Mouse (Mus musculus): ENCODE measurements around the gene Abcb6. TPM values are rescaled to one million over a fixed set of nuclear protein-coding genes. Genes with fewer than 3 reads are reported as not detected.

The Abcb6 gene
- polyA plus RNA-seq, 1 experiment from 2014 or later, result 35.2 TPM

DNA sequence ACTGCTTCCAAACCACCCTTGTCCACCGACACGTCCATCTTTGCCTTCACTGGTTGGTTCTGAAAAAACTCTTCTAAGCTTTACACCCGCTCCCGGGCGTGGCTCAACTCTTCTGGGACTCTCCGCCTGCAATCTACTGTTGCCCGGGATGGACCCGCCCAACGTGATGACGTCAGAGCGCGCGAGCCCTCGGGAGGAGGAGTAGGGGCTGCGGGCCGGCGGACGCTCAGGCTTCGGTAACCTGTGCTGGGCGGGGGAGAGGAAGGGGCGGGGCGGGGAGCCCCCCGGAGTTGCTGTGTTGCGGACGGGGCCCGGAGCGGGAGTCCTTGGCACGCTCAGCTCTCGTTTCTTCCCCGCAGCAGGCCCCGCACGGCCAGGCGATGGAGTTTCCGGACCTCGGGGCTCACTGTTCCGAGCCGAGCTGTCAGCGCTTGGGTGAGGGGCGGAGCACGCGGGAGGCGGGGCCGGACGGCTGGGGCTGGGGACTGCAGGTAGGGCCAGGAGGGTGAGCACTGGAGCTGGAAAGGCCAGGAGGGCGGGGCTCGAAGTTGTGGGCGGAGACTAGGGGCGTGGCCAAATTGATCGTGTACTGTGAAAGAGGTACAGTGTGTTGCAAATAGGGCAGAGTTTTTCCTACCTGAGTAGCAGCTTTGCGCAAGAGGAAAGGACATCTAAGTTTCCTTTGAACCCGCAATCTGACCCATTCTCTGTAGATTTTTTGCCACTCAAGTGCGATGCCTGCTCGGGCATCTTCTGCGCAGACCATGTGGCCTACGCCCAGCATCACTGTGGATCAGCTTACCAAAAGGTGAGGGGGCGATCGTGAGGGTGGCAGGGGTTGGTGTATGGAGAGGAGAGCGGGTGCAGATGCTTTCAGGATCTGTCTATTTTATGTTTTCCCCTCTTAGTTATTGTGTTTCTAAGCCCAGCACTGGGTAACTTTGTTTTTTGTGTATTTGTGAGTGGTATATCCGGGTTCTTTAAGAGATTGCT lies 11.4 kb downstream of the Abcb6 start, which contains the start of gene Zfand2b:
Gene Zfand2b, plus strand, starts transcription at position 175 of the 993 bp plus-strand sequence.
- peak within 1 kb of the TSS; percentile 79 for H3K4me2 ChIP-seq
- peak; percentile 99 for ATAC-seq (ENCODE audit: insufficient number of reproducible peaks, insufficient read depth, low FRiP score, low TSS enrichment, low read depth)
- peak within 1 kb of the TSS; percentile 74 for H3K9ac ChIP-seq
- H3K9me3 ChIP-seq, result no peaks in the 10 kb centered on the region
- no peaks in the 10 kb centered on the region for H3K27me3 ChIP-seq
- peaks cover 13% of the 10 kb centered on the region for H3K4me1 ChIP-seq
- peak within 1 kb of the TSS; percentile 72 for H3K4me3 ChIP-seq
- peak within 1 kb of the TSS; percentile 91 for H3K27ac ChIP-seq
- H3K36me3 ChIP-seq, result peaks cover 37% of the 10 kb centered on the region
- WGBS, result under 1% methylated on average over 59 of the region's 59 CpGs

DNA sequence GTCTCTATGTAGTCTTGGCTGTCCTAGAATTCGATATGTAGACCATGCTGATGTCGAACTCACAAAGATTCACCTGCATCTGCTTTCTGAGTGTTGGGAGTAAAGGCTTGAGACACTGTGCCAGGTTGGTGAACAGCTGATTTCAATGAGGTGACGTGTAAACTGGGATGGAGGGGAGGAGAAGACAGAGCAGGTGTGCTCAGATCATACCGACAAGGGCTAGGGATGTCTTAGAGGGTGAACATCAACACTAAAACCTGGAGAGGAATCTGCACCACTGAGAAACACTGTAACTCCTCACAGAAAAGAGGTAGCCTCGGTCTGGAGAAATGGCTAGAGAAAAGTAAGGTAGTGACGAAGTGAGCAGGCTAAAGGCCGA lies 12.1 kb downstream of the Abcb6 start:
- Histone ChIP-seq H3K27ac (peak overlapping the region; percentile 91), H3K36me3 (peaks cover 30% of the 10 kb centered on the region), H3K9me3 (no peaks in the 10 kb centered on the region), H3K27me3 (no peaks in the 10 kb centered on the region), H3K4me1 (peaks cover 13% of the 10 kb centered on the region), H3K9ac (peak overlapping the region; percentile 74), H3K4me2 (peak overlapping the region; percentile 79), H3K4me3 (peak overlapping the region; percentile 72)
- WGBS, result 6% methylated on average over 7 of the region's 7 CpGs
- peak; percentile 22; the same call in 1 of the 2 replicates for ATAC-seq (ENCODE audit: insufficient number of reproducible peaks, insufficient read depth, low FRiP score, low TSS enrichment, low read depth)

DNA sequence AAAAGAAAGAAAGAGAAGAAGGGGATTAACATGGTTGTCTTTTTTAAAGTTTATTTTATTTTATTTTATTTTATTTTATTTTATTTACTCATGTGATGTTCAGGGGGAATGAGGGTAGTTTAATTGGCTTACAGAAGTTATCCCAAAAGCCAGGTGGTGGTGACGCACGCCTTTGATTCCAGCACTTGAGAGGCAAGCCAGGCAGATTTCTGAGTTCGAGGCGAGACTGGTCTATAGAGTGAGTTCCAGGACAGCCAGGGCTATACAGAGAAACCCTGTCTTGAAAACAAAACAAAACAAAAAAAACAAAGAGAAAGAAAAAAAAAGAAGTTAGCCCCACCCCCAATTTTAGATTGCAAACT lies 20.0 kb downstream of the Abcb6 start:
- 83% methylated on average over 4 of the region's 4 CpGs for WGBS
- ATAC-seq (ENCODE audit: insufficient number of reproducible peaks, insufficient read depth, low FRiP score, low TSS enrichment, low read depth), result no peak
- no peaks in the 10 kb centered on the region for H3K27me3 ChIP-seq
- H3K4me1 ChIP-seq, result no peaks in the 10 kb centered on the region
- H3K4me2 ChIP-seq, result no peak overlapping the region
- H3K36me3 ChIP-seq, result no peaks in the 10 kb centered on the region
- no peak overlapping the region for H3K4me3 ChIP-seq
- no peak overlapping the region for H3K27ac ChIP-seq
- H3K9ac ChIP-seq, result no peak overlapping the region
- no peaks in the 10 kb centered on the region for H3K9me3 ChIP-seq

DNA sequence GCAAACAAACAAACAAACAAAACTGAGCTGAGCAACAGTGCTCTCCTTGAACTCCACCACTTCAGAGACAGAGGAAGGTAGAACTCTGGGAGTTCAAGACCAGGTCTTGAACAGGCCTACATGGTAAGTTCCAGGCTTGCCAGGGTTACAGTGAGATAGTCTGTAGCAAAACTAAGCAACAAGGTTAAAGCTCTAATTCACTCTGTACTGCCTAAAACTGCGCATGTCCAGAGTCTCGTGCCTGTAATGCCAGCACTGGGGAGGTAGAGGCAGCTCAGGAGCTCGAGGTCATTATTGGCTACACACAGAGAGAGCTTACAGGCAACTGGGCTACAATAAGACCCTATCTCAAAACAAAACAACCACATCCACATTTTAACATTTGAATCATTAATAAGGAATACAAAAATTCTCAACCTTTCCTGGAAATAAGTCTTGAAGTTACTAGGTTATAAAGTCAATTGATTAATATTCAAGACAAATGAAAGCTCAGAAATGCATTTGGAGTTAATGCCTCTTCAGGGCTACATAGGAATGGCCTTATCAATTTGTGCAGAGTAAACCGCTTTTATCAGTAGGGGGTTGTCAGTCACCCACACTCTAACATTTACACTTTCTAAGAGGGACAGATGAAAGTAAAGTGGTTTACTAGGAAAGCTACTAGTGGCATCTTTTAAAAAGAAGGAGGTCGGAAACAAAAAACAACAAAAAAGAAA lies 20.5 kb downstream of the Abcb6 start:
- no peak overlapping the region for H3K9ac ChIP-seq
- no peak overlapping the region for H3K27ac ChIP-seq
- H3K4me2 ChIP-seq, result no peak overlapping the region
- H3K9me3 ChIP-seq, result no peaks in the 10 kb centered on the region
- no peak for ATAC-seq (ENCODE audit: insufficient number of reproducible peaks, insufficient read depth, low FRiP score, low TSS enrichment, low read depth)
- H3K4me1 ChIP-seq, result no peaks in the 10 kb centered on the region
- no peaks in the 10 kb centered on the region for H3K36me3 ChIP-seq
- WGBS, result 67% methylated on average over 5 of the region's 5 CpGs
- no peaks in the 10 kb centered on the region for H3K27me3 ChIP-seq
- no peak overlapping the region for H3K4me3 ChIP-seq

DNA sequence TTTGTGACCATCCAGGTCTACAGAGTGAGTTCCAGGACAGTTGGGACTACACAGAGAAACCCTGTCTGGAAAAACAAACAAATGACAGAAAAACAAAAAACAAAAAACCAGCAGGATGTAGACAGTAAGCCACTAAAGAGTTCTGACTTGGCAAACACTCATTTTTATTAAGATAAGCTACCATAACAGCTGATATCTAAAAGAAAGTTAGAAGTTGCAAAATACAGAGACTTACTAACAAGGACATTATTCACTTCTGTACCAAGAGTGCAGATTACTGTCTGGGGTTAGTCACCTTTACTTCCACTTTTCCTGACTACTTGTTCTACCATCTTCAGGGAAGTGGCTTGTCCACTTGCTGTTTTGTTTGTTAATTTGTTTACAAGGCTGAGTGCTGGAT lies 21.2 kb downstream of the Abcb6 start:
- H3K9me3 ChIP-seq, result no peaks in the 10 kb centered on the region
- ATAC-seq (ENCODE audit: insufficient number of reproducible peaks, insufficient read depth, low FRiP score, low TSS enrichment, low read depth), result no peak
- H3K36me3 ChIP-seq, result no peaks in the 10 kb centered on the region

DNA sequence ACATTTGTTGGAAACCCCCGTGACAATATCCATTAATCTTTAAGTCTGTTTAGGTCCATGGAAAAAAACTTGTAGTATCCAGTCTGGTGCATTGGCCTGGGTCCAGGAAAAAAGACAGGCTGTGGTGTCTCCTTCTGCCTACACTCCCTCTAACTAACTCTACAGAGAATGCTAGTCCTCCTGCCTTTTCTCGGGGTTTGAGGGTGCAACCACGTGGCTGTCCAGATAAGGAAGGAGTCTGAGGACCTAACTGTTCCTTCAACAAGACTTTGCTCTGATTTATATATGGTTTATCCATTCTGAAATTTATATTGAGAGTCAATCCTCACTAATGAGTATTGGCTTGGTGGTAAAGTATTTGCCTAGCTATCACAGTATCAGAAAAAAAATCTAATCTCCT lies 24.4 kb downstream of the Abcb6 start:
- Histone ChIP-seq H3K36me3 (no peaks in the 10 kb centered on the region), H3K27ac (no peak overlapping the region), H3K4me3 (no peak overlapping the region), H3K4me1 (no peaks in the 10 kb centered on the region), H3K4me2 (no peak overlapping the region), H3K27me3 (no peaks in the 10 kb centered on the region), H3K9ac (no peak overlapping the region), H3K9me3 (no peaks in the 10 kb centered on the region)
- 74% methylated on average over 3 of the region's 3 CpGs for WGBS
- no peak for ATAC-seq (ENCODE audit: insufficient number of reproducible peaks, insufficient read depth, low FRiP score, low TSS enrichment, low read depth)

More for the DNA sequence above, 21.2 kb downstream of the Abcb6 start:
- H3K27me3 ChIP-seq, result no peaks in the 10 kb centered on the region
- no peak overlapping the region for H3K4me2 ChIP-seq
- no peaks in the 10 kb centered on the region for H3K4me1 ChIP-seq
- H3K9ac ChIP-seq, result no peak overlapping the region
- H3K4me3 ChIP-seq, result no peak overlapping the region
- no peak overlapping the region for H3K27ac ChIP-seq

DNA sequence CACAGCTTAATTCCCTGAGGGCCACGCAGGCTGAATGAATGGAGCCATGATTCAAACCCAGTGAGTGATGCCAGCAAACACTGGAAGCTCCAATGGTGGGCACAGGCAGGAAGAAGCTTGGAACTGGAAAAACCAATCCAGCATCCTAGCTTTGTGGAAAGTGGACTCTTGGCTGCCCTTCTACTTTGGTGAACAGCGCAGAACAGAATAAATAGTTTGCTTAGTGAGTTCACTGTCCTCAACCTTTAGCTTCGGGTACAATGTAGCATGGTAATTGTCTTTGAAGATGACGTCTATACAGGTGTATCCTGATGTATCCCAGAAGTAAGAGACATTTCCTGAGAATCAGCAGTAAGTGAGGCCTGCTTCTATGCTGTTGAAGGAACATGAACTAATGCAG lies 31.5 kb downstream of the Abcb6 start:
- 87% methylated on average over 4 of the region's 4 CpGs for WGBS
- Histone ChIP-seq H3K4me1 (peaks cover 8% of the 10 kb centered on the region), H3K4me3 (no peak overlapping the region), H3K9me3 (no peaks in the 10 kb centered on the region), H3K27me3 (no peaks in the 10 kb centered on the region), H3K4me2 (no peak overlapping the region), H3K9ac (no peak overlapping the region), H3K36me3 (peaks cover 48% of the 10 kb centered on the region), H3K27ac (no peak overlapping the region)
- ATAC-seq (ENCODE audit: insufficient number of reproducible peaks, insufficient read depth, low FRiP score, low TSS enrichment, low read depth), result no peak

DNA sequence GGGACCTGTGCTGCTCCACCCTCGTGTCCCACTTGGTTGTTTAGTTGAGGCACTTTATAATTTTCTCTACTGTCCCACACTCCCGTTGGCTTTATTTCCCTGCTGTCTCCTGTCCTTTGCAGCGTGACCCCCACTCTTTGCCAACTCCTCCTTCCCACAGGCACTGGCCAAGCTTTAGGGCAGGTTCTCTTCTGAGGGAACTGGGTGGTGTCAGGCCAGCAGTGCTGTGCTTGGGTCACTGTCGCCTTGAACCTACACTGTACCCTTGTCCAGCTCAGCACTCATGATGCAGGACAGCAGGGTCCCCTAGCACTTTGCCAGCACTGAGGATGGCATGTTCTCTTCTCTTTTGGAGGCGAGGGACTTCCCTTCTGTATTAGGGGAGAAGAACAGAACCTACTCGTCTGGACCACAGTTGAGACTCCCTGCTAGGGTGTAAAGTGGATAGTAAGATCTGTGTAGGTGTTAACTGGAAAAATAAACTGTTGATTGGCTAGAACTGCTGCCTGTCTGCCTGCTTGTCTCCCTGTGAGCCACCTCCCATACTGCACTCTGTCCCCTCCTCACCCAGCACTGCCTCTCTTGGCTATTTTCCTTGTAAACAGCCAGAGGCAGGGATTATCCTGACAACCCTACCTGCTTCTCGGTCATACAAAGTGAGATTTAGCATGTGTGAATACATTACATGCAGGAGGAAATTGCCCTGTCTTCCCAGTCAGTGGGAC lies 32.6 kb downstream of the Abcb6 start:
- Histone ChIP-seq H3K4me2 (no peak overlapping the region), H3K9me3 (no peaks in the 10 kb centered on the region), H3K27ac (no peak overlapping the region), H3K36me3 (peaks cover 48% of the 10 kb centered on the region), H3K4me3 (no peak overlapping the region), H3K27me3 (no peaks in the 10 kb centered on the region), H3K4me1 (peaks cover 14% of the 10 kb centered on the region), H3K9ac (peak overlapping the region; percentile 37; the same call in 1 of the 2 replicates)
- no peak for ATAC-seq (ENCODE audit: insufficient number of reproducible peaks, insufficient read depth, low FRiP score, low TSS enrichment, low read depth)
- 82% methylated on average over 7 of the region's 7 CpGs for WGBS

DNA sequence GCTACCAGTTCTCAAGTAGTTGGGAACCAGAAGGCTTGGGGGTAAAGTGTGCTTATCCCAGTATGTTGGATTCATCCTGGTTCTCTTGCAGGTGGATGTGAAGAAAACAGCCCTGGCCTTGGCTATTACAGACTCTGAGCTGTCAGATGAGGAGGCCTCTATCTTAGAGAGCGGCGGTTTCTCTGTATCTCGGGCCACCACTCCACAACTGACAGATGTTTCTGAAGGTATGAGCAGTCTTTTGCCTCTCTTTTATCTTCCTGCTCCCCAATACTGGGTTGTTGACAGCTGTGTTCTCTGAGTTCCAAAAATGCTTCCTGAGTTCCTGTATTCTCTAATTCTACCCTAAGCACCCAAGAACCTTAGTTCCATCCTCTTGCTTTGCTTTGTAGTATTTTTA lies 34.6 kb downstream of the Abcb6 start:
- Histone ChIP-seq H3K4me2 (no peak overlapping the region), H3K9ac (no peak overlapping the region), H3K27ac (no peak overlapping the region), H3K9me3 (no peaks in the 10 kb centered on the region), H3K4me3 (no peak overlapping the region), H3K36me3 (peaks cover 48% of the 10 kb centered on the region), H3K4me1 (peaks cover 21% of the 10 kb centered on the region), H3K27me3 (no peaks in the 10 kb centered on the region)
- no peak for ATAC-seq (ENCODE audit: insufficient number of reproducible peaks, insufficient read depth, low FRiP score, low TSS enrichment, low read depth)
- WGBS, result 97% methylated on average over 3 of the region's 3 CpGs

DNA sequence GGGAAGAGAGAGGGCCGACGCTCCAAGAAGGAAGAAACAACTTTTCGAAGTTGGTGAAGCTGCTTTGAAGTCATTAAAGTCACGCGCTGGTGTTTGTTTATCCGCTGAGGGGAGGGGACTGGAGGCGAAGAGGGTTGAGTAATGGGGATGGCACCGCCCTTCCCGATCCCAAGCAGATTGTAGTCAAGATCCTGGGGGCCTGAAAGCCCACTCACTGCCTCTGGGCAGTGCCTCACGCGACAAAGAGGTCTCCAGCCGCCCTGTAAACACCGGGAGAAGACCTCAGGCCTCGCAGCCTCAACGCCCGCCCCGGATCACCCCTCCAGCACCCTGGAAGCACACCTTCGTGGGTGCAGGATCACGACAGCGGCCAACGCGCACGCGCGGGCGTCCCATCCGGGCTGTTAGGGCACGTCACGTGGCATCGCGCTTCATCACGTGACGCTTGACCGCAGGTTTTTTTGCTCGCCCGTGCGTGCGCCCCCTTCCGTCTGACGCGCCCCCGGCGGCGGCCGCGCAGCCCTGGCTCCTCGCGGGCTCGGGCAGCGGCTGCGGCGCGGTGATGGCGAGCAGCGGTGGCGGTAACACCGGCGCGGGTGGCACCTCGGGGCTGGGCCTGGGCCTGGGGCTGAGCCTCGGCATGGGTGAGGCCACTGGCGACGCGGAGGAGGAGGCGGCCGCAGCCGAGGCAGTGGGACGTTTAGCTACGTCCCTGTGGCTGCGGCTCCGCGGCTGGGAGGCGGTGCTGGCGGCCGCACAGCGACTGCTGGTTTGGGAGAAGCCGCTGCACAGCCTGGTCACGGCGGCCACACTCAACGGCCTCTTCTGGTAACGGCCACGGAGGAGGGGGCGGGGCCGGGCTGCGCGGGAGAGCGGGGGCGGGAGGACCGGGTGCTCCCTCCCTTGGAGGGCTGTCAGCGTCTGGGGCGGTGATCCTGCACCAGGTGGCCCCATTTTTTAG lies 37.6 kb downstream of the Abcb6 start, which contains the start of the genes Cnppd1 and Retreg2:
Gene Cnppd1, minus strand, starts transcription at position 411 of the 961 bp plus-strand sequence.
Gene Retreg2, plus strand, starts transcription at position 478 of the 961 bp plus-strand sequence.
- Histone ChIP-seq H3K4me2 (peak within 1 kb of the TSS; percentile 95), H3K27ac (peak within 1 kb of the TSS; percentile 97), H3K4me3 (peak within 1 kb of the TSS; percentile 93), H3K27me3 (no peaks in the 10 kb centered on the region), H3K9ac (peak within 1 kb of the TSS; percentile 96), H3K36me3 (peaks cover 59% of the 10 kb centered on the region), H3K9me3 (no peaks in the 10 kb centered on the region), H3K4me1 (peaks cover 26% of the 10 kb centered on the region)
- ATAC-seq (ENCODE audit: insufficient number of reproducible peaks, insufficient read depth, low FRiP score, low TSS enrichment, low read depth), result peak; percentile 87
- under 1% methylated on average over 90 of the region's 91 CpGs for WGBS
